Mouse (Mus musculus) heart, postnatal 0 days (tissue): Measurements from ENCODE around the gene Slpi.

Experiments used
- CTCF ChIP-seq: IDR thresholded peaks from 2 replicates; pipeline ENCODE4 v1.5.1; 2016; ENCODE audit warnings: antibody characterized with exemption, control low read depth, low read depth
- EP300 ChIP-seq: IDR thresholded peaks from 2 replicates; pipeline ENCODE4 v1.6.1; 2016; ENCODE audit warnings: antibody characterized with exemption, low read depth

DNA sequence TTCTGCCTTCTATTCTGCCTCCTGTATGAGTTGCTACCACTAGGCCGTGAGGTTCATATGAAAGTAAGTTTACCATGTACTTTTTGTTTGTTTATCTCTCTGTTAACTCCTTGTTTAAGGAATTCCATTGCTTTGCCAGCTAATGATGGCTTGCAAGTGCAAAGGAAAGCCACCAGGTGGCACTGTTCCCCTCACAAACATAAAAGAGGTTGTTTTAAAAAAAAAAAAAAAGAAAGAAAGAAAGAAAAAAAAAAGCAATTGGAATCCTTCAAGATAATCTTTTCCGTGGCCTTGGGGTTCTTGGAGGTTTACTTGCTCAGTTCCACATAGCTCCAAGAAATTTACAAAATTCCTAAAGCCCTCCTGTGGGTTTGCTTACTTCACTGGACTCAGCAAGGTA lies 28.3 kb upstream of the Slpi start:
- TF ChIP-seq CTCF (peak; percentile 72), EP300 (no peak)
